Mouse (Mus musculus): ENCODE data around the gene Rps28. TPM values are rescaled to one million over a fixed set of nuclear protein-coding genes. Genes with fewer than 3 reads are reported as not detected.

Rps28 gene
- total and polyA plus RNA-seq, 2 experiments, result 275 to 500 TPM

DNA sequence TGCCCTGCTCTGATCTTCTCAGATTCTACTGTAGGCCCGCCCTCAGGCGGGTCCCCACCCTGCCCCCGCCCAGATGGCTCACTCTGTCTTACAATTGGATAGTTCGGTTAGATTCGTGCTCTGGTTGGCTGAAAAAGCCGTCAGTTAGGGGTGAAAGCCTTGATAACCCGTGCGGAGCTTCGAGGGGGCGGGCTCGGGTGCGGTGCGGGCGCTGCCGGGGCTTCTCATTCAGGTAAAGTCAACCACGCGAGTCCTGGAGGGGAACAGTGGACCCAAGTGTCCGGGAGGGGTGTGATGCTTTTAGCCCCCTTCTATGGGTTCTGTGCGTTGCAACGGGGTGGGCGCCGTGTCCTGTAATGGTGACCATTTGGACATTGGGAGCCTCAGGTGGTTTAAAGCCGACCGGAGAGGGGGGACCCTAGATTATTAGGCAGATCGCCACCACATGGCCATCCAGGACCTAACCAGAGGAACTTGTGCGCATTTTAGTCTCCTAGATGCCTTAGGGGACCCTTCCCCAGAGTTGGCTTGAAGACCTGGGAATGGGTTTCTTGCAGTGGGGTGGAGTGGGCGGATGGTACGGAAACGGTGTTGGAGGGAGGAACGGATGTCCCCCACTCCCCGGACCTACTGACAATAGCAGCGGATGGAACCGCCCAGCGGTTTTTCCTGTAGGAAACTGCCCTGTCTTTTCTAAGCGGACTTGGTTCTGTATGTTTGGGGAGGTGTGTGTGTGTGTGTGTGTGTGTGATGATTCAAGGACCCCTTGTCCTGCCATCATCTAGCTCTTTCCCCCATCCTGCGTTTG lies 13.8 kb downstream of the Rps28 start, which contains the start of gene Kank3:
TSS of gene Kank3 (plus strand) at position 186 of the 808 bp plus-strand sequence.
- peak within 1 kb of the TSS; percentile 67 for H3K9ac ChIP-seq (ENCODE audit: low read depth, low read length)
- H3K4me1 ChIP-seq (ENCODE audit: control insufficient read depth, insufficient read depth, low read length), result peaks cover 4% of the 10 kb centered on the region; the same call in 1 of the 2 replicates
- TF ChIP-seq POLR2A (IDR thresholded peaks at IDR 0.05; ENCODE audit: extremely low read depth, insufficient read depth, low read length) (0 out of 2 replicates have a peak, but pooled peaks have one; percentile 32), CTCF (IDR thresholded peaks at IDR 0.05; ENCODE audit: low read depth, low read length) (no peak)
- WGBS, result 4% methylated on average over 36 of the region's 36 CpGs
- peak within 1 kb of the TSS; percentile 85 for H3K27ac ChIP-seq (replicated peaks; ENCODE audit: insufficient read depth, low read depth, low read length)
- H3K27me3 ChIP-seq (ENCODE audit: control insufficient read depth, insufficient read depth, low read length), result no peaks in the 10 kb centered on the region
- H3K4me3 ChIP-seq (ENCODE audit: insufficient read depth, low read depth, low read length), result peak within 1 kb of the TSS; percentile 58
- peak; percentile 87 for DNase-seq (ENCODE audit: extremely low read depth, low read depth, low spot score)
- H3K79me2 ChIP-seq (ENCODE audit: control insufficient read depth, insufficient read depth, low read length), result no peaks in the 10 kb centered on the region
- no peaks in the 10 kb centered on the region for H3K36me3 ChIP-seq (ENCODE audit: control insufficient read depth, insufficient read depth, low read length)

- Histone ChIP-seq H3K4me3 (ENCODE audit: insufficient read depth, low read depth, low read length) (no peak overlapping the region), H3K27ac (replicated peaks; ENCODE audit: insufficient read depth, low read depth, low read length) (no peak overlapping the region), H3K9ac (ENCODE audit: low read depth, low read length) (no peak overlapping the region), H3K79me2 (ENCODE audit: control insufficient read depth, insufficient read depth, low read length) (no peaks in the 10 kb centered on the region), H3K4me1 (ENCODE audit: control insufficient read depth, insufficient read depth, low read length) (peaks cover 4% of the 10 kb centered on the region; the same call in 1 of the 2 replicates), H3K36me3 (ENCODE audit: control insufficient read depth, insufficient read depth, low read length) (no peaks in the 10 kb centered on the region), H3K27me3 (ENCODE audit: control insufficient read depth, insufficient read depth, low read length) (no peaks in the 10 kb centered on the region)
- TF ChIP-seq CTCF (IDR thresholded peaks at IDR 0.05; ENCODE audit: low read depth, low read length) (no peak), POLR2A (IDR thresholded peaks at IDR 0.05; ENCODE audit: extremely low read depth, insufficient read depth, low read length) (no peak)
- DNase-seq (ENCODE audit: extremely low read depth, low read depth, low spot score), result no peak
- WGBS, result 53% methylated on average over 10 of the region's 10 CpGs
Measured at GRCm38 (mm10) chr17:33808192-33808591, 16.2 kb downstream of the Rps28 start.

GRCm38 (mm10) chr17:33807181-33807888 lies 17.0 kb downstream of the Rps28 start:
- no peak for TF ChIP-seq POLR2A (IDR thresholded peaks at IDR 0.05; ENCODE audit: extremely low read depth, insufficient read depth, low read length)
- TF ChIP-seq CTCF (IDR thresholded peaks at IDR 0.05; ENCODE audit: low read depth, low read length), result no peak
- H3K27me3 ChIP-seq (ENCODE audit: control insufficient read depth, insufficient read depth, low read length), result no peaks in the 10 kb centered on the region
- no peak overlapping the region for H3K4me3 ChIP-seq (ENCODE audit: insufficient read depth, low read depth, low read length)
- peak; percentile 79 for DNase-seq (ENCODE audit: extremely low read depth, low read depth, low spot score)
- 47% methylated on average over 8 of the region's 9 CpGs for WGBS
- H3K79me2 ChIP-seq (ENCODE audit: control insufficient read depth, insufficient read depth, low read length), result no peaks in the 10 kb centered on the region
- H3K9ac ChIP-seq (ENCODE audit: low read depth, low read length), result no peak overlapping the region
- no peaks in the 10 kb centered on the region for H3K36me3 ChIP-seq (ENCODE audit: control insufficient read depth, insufficient read depth, low read length)
- peaks cover 7% of the 10 kb centered on the region for H3K4me1 ChIP-seq (ENCODE audit: control insufficient read depth, insufficient read depth, low read length)
- H3K27ac ChIP-seq (replicated peaks; ENCODE audit: insufficient read depth, low read depth, low read length), result no peak overlapping the region

- Histone ChIP-seq H3K36me3 (ENCODE audit: control insufficient read depth, insufficient read depth, low read length) (no peaks in the 10 kb centered on the region), H3K4me1 (ENCODE audit: control insufficient read depth, insufficient read depth, low read length) (peaks cover 7% of the 10 kb centered on the region), H3K4me3 (ENCODE audit: insufficient read depth, low read depth, low read length) (no peak overlapping the region), H3K79me2 (ENCODE audit: control insufficient read depth, insufficient read depth, low read length) (no peaks in the 10 kb centered on the region), H3K9ac (ENCODE audit: low read depth, low read length) (no peak overlapping the region), H3K27me3 (ENCODE audit: control insufficient read depth, insufficient read depth, low read length) (no peaks in the 10 kb centered on the region), H3K27ac (replicated peaks; ENCODE audit: insufficient read depth, low read depth, low read length) (no peak overlapping the region)
- WGBS, result 79% methylated on average over 1 of the region's 1 CpGs
- TF ChIP-seq POLR2A (IDR thresholded peaks at IDR 0.05; ENCODE audit: extremely low read depth, insufficient read depth, low read length) (no peak), CTCF (IDR thresholded peaks at IDR 0.05; ENCODE audit: low read depth, low read length) (no peak)
- no peak for DNase-seq (ENCODE audit: extremely low read depth, low read depth, low spot score)
Measured at GRCm38 (mm10) chr17:33804745-33805144, 19.6 kb downstream of the Rps28 start.

- Histone ChIP-seq H3K27ac (replicated peaks; ENCODE audit: insufficient read depth, low read depth, low read length) (no peak overlapping the region), H3K27me3 (ENCODE audit: control insufficient read depth, insufficient read depth, low read length) (no peaks in the 10 kb centered on the region), H3K4me3 (ENCODE audit: insufficient read depth, low read depth, low read length) (no peak overlapping the region), H3K9ac (ENCODE audit: low read depth, low read length) (no peak overlapping the region), H3K4me1 (ENCODE audit: control insufficient read depth, insufficient read depth, low read length) (peaks cover 7% of the 10 kb centered on the region), H3K79me2 (ENCODE audit: control insufficient read depth, insufficient read depth, low read length) (no peaks in the 10 kb centered on the region), H3K36me3 (ENCODE audit: control insufficient read depth, insufficient read depth, low read length) (no peaks in the 10 kb centered on the region)
- WGBS, result 84% methylated on average over 4 of the region's 4 CpGs
- no peak for DNase-seq (ENCODE audit: extremely low read depth, low read depth, low spot score)
- TF ChIP-seq POLR2A (IDR thresholded peaks at IDR 0.05; ENCODE audit: extremely low read depth, insufficient read depth, low read length), result no peak
- TF ChIP-seq CTCF (IDR thresholded peaks at IDR 0.05; ENCODE audit: low read depth, low read length), result no peak
Measured at GRCm38 (mm10) chr17:33804205-33804604, 20.2 kb downstream of the Rps28 start.
